Mouse (Mus musculus): ENCODE results near the gene Smurf2.

DNA sequence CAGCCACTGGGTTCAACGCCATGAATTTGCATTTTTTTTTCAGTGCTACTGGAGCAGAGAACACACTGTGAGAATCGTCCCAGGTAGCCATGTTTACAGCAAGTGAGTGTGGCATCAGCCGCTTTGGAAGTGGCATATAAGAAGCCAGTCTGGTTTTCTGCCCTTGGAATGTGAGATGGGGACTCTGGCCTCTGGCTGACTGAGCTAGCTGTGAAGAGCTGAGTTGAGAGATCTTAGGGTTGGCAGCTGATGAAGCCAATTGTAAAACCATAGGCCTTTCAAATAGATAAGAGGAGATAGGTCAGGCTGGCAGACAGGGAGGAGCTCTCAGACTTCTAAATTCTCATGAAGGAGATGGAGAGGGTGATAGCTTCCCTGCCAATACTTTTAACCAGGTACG is 6.2 kb upstream of the Smurf2 start:
- no peak for TF ChIP-seq EP300 (IDR thresholded peaks at IDR 0.05; ENCODE audit: low read depth)
- no peak for TF ChIP-seq CTCF (IDR thresholded peaks at IDR 0.05; ENCODE audit: low read depth)
